ENCODE assay signal across 8 mouse cellular contexts in the genomic region with DNA sequence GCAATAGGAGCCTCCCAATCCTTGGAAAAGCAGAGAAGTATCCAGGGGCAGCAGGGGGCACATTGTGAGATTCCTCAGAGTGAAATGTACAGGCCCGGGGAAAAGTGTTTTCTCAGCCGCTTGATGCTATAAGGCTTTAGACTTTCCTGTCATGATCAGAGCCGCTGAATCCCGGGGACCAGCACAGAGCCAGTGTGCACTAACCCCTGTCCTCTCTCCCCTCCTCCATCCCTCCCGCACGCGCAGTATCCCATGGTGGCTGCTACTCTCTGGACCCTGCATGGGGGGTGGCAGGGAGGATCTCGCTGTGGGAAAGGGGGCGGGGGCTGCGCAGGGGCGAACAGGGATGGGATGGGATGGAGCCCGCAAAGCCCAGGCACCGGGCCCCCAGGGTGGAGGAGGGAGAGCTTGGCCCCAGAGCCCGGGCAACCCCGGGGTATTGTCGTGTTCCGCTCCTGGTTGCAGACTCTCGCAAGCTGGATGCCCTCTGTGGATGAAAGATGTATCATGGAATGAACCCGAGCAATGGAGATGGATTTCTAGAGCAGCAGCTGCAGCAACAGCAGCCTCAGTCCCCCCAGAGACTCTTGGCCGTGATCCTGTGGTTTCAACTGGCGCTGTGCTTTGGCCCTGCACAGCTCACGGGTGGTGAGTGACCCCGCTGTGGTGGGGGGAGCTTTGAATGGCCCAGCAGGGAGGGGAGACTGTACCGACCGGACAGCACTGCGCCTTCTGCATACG. TPM values are rescaled to one million over a fixed set of nuclear protein-coding genes. Genes with fewer than 3 reads are reported as not detected.
DNase-seq lines count a peak whose midpoint lies in the region; ATAC-seq and TF ChIP-seq lines count a peak whose summit lies in the region.

No protein-coding gene starts in this region.

- WGBS in lung, postnatal 0 days, result 4% methylated on average over 27 of the region's 27 CpGs
- WGBS in limb, embryonic 10.5 days, result 1% methylated on average over 27 of the region's 27 CpGs
- 1% methylated on average over 27 of the region's 27 CpGs for WGBS in neural tube, embryonic 15.5 days

- H3K4me1 ChIP-seq in lung, postnatal 0 days (ENCODE audit: insufficient read depth, low read depth, low read length), result peaks cover 6% of the 10 kb centered on the region
- H3K4me1 ChIP-seq in limb, embryonic 10.5 days, result peaks cover 25% of the 10 kb centered on the region
- peaks cover 31% of the 10 kb centered on the region for H3K4me1 ChIP-seq in neural tube, embryonic 15.5 days

- H3K36me3 ChIP-seq in lung, postnatal 0 days (ENCODE audit: insufficient read depth, low read length), result no peaks in the 10 kb centered on the region
- no peaks in the 10 kb centered on the region for H3K36me3 ChIP-seq in limb, embryonic 10.5 days
- peaks cover 11% of the 10 kb centered on the region for H3K36me3 ChIP-seq in neural tube, embryonic 15.5 days

- peak; percentile 24 for ATAC-seq in lung, postnatal 0 days
- ATAC-seq in neural tube, embryonic 15.5 days (ENCODE audit: low FRiP score), result peak; percentile 81

- peak overlapping the region; percentile 92 for H3K4me2 ChIP-seq in lung, postnatal 0 days (replicated peaks; ENCODE audit: low read depth, low read length)
- peak overlapping the region; percentile 89 for H3K4me2 ChIP-seq in neural tube, embryonic 15.5 days

- no peak for DNase-seq in lung, postnatal 0 days (ENCODE audit: low spot score)
- no peak for DNase-seq in lung, adult 18-20 months
- DNase-seq in embryo, embryonic 10 days (ENCODE audit: low spot score), result peak; percentile 65
- DNase-seq in heart, postnatal 14 days, result peak; percentile 19
- peak; percentile 60 for DNase-seq in limb, embryonic 10.5 days (ENCODE audit: low spot score)
- no peak for DNase-seq in adrenal gland, adult 18-20 months (ENCODE audit: low spot score in 2 of 2)
- no peak for DNase-seq in adrenal gland, adult 8-10 months

- TF ChIP-seq CTCF in lung, postnatal 0 days (IDR thresholded peaks at IDR 0.05), result no peak

- intact Hi-C loops in heart, postnatal 14 days (cut with DNase I), result no loop called here

- H3K9me3 ChIP-seq in lung, postnatal 0 days (ENCODE audit: low read length), result no peaks in the 10 kb centered on the region
- no peaks in the 10 kb centered on the region for H3K9me3 ChIP-seq in limb, embryonic 10.5 days (replicated peaks)
- no peaks in the 10 kb centered on the region for H3K9me3 ChIP-seq in neural tube, embryonic 15.5 days (replicated peaks)

- peak overlapping the region; percentile 46 for H3K9ac ChIP-seq in lung, postnatal 0 days (replicated peaks; ENCODE audit: low read depth)
- peak overlapping the region; percentile 72 for H3K9ac ChIP-seq in neural tube, embryonic 15.5 days (replicated peaks)

- peak overlapping the region; percentile 64 for H3K4me3 ChIP-seq in lung, postnatal 0 days (ENCODE audit: low read depth, low read length)
- H3K4me3 ChIP-seq in limb, embryonic 10.5 days, result peak overlapping the region; percentile 71
- H3K4me3 ChIP-seq in neural tube, embryonic 15.5 days (replicated peaks), result peak overlapping the region; percentile 57

- H3K27me3 ChIP-seq in lung, postnatal 0 days (replicated peaks; ENCODE audit: insufficient read depth, low read length), result 0 out of 2 replicates have a peak, but pooled peaks cover 3% of the 10 kb centered on the region
- H3K27me3 ChIP-seq in limb, embryonic 10.5 days (ENCODE audit: low read depth, poor library complexity, severe bottlenecking), result peaks cover 58% of the 10 kb centered on the region
- no peaks in the 10 kb centered on the region for H3K27me3 ChIP-seq in neural tube, embryonic 15.5 days (replicated peaks)

- H3K27ac ChIP-seq in lung, postnatal 0 days (ENCODE audit: low read length), result no peak overlapping the region
- H3K27ac ChIP-seq in limb, embryonic 10.5 days, result peak overlapping the region; percentile 72; the same call in 1 of the 2 replicates
- peak overlapping the region; percentile 76 for H3K27ac ChIP-seq in neural tube, embryonic 15.5 days (replicated peaks)

- no peak for TF ChIP-seq EP300 in lung, postnatal 0 days (IDR thresholded peaks at IDR 0.05)

RNA-seq across cellular contexts. Expression of gene Susd4, which starts 1.1 kb away (rescaled TPM):
- polyA plus RNA-seq in lung, postnatal 0 days (2015; fragmentation: Nextera tagmentation; extraction: Ambion mirVana), result 13.3 and 14.7 TPM in 2 replicates
- total RNA-seq in heart, postnatal 14 days (2021), result under 1 TPM; 0.51 to 0.60 TPM
- polyA plus RNA-seq in limb, embryonic 10.5 days (2016; fragmentation: Nextera tagmentation; extraction: Ambion mirVana), result 11.5 and 11.7 TPM in 2 replicates
- polyA plus RNA-seq in neural tube, embryonic 15.5 days (2015; fragmentation: Nextera tagmentation; extraction: Ambion mirVana), result 82.3 and 88.9 TPM in 2 replicates
- total RNA-seq in adrenal gland, adult 18-20 months (2021), result 1 to 10 TPM; 4.1 to 5.2 TPM
- 10 to 100 TPM in 1 of 4 experiments, 1 to 10 TPM in 3; 6.2 to 10.4 (median 7.4) TPM for total RNA-seq in adrenal gland, adult 8-10 months (2022)

RNA-seq across cellular contexts. Expression of gene Ccdc185, which starts 15.7 kb away (rescaled TPM):
- not detected in 2 replicates for polyA plus RNA-seq in lung, postnatal 0 days (2015; fragmentation: Nextera tagmentation; extraction: Ambion mirVana)
- not detected for total RNA-seq in heart, postnatal 14 days (2021)
- polyA plus RNA-seq in limb, embryonic 10.5 days (2016; fragmentation: Nextera tagmentation; extraction: Ambion mirVana), result not detected in 2 replicates
- polyA plus RNA-seq in neural tube, embryonic 15.5 days (2015; fragmentation: Nextera tagmentation; extraction: Ambion mirVana), result not detected in 2 replicates
- total RNA-seq in adrenal gland, adult 18-20 months (2021), result not detected
- not detected for total RNA-seq in adrenal gland, adult 8-10 months (2022)

Comparison
In these comparisons a context has a peak if more than half of its experiments do, and no peak if none do; other contexts are left out.
1. DNase-seq: peak in embryo, embryonic 10 days (single experiment), heart, postnatal 14 days (2 of 2) and limb, embryonic 10.5 days (single experiment); none in lung, postnatal 0 days (single experiment), lung, adult 18-20 months (0 of 2), adrenal gland, adult 18-20 months (0 of 2) and adrenal gland, adult 8-10 months (single experiment).
2. Peak in every context shown above with its lines, with median percentiles within 50 percentile points of each other: H3K4me3 ChIP-seq.